Mouse (Mus musculus) liver, embryonic 16.5 days (tissue): ENCODE measurements around the gene Gpr161. TPM values are rescaled to one million over a fixed set of nuclear protein-coding genes. Genes with fewer than 3 reads are reported as not detected.

Experiments
- ATAC-seq: fragments of 200-750 bp; cut with Nextera tagmentation; 2 replicates; pipeline ENCODE4 v1.8.0; 2017; ENCODE audit warnings: low read depth, mild to moderate bottlenecking, moderate number of reproducible peaks, moderate library complexity
- H3K27ac ChIP-seq: fragments of 300-500 bp; sonication (generic); 2 replicates; pipeline ENCODE4 v1.5.1; 2014; ENCODE audit warnings: mild to moderate bottlenecking, low read length
- H3K27me3 ChIP-seq: fragments of 300-500 bp; sonication (generic); 2 replicates; pipeline ENCODE4 v1.6.1; 2014; ENCODE audit warnings: low read depth, low read length, mixed read lengths; ENCODE audit not compliant: control insufficient read depth, insufficient read depth
- H3K36me3 ChIP-seq: fragments of 300-500 bp; sonication (generic); 2 replicates; pipeline ENCODE4 v1.6.1; 2014; ENCODE audit warnings: mild to moderate bottlenecking; ENCODE audit not compliant: control insufficient read depth, insufficient read depth
- H3K4me1 ChIP-seq: fragments of 300-500 bp; sonication (generic); 2 replicates; pipeline ENCODE4 v1.6.1; 2014; ENCODE audit warnings: low read depth, low read length, mixed read lengths; ENCODE audit not compliant: control insufficient read depth
- H3K4me2 ChIP-seq: fragments of 300-500 bp; sonication (generic); 2 replicates; pipeline ENCODE4 v1.6.1; 2014; ENCODE audit warnings: low read depth, low read length, mixed read lengths
- H3K4me3 ChIP-seq: fragments of 300-500 bp; sonication (generic); 2 replicates; pipeline ENCODE4 v1.5.1; 2014; ENCODE audit warnings: low read depth, mild to moderate bottlenecking, low read length
- H3K9ac ChIP-seq: fragments of 300-500 bp; sonication (generic); 2 replicates; pipeline ENCODE4 v1.6.1; 2014; ENCODE audit warnings: low read depth, low read length
- H3K9me3 ChIP-seq: fragments of 300-500 bp; sonication (generic); replicated peaks from 2 replicates; pipeline ENCODE4 v1.6.1; 2016; ENCODE audit warnings: low read length; ENCODE audit not compliant: control insufficient read depth
- WGBS: fragments of 180-500 bp; shearing (Covaris S2); extraction: QIAGEN DNeasy Blood & Tissue Kit; methylation state at CpG from one replicate; pipeline ENCODE4 v1.1.7; 2014; ENCODE audit not compliant: insufficient replicate concordance; 5-methylcytosine and 5-hydroxymethylcytosine counted together
- polyA plus RNA-seq: library from polyadenylated mRNA; unstranded; fragments of >200 nt; fragmentation: Nextera tagmentation; extraction: Ambion mirVana; gene quantifications from 2 replicates; pipeline ENCODE4 v1.2.1, GENCODE M21; 2015

The Gpr161 gene
- polyA plus RNA-seq, 1 experiment from 2014 or later: 0.07 TPM

- WGBS: 78% methylated on average over 2 of the region's 2 CpGs
- H3K9me3 ChIP-seq: no peaks in the 10 kb centered on the region
- H3K27me3 ChIP-seq: no peaks in the 10 kb centered on the region
- H3K4me3 ChIP-seq: no peak overlapping the region
- no peak for ATAC-seq
- no peak overlapping the region for H3K9ac ChIP-seq
- H3K4me2 ChIP-seq: no peak overlapping the region
- no peak overlapping the region for H3K27ac ChIP-seq
- H3K4me1 ChIP-seq: no peaks in the 10 kb centered on the region
- H3K36me3 ChIP-seq: no peaks in the 10 kb centered on the region
Measured at GRCm38 (mm10) chr1:165363271-165363670, 67.7 kb downstream of the Gpr161 start.

DNA sequence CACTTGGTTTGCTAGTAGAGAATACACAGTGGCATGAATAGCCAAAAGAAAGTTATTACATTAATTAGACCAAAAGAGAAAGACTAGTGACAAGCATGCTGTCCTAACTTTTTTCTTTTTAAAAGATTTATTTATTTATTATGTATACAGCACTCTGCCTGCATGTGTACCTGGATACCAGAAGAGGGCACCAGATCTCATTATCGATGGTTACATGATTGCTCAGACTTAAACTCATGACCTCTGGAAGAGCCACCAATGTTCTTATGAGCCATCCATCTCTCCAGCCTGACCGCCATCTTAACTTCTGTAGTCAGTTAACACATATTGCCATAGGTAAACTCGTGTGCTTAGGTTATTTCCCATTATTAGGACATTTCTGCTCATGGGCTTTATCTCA, 69.5 kb downstream of the Gpr161 start:
- ATAC-seq: no peak
- Histone ChIP-seq H3K27me3 (no peaks in the 10 kb centered on the region), H3K9me3 (no peaks in the 10 kb centered on the region), H3K9ac (no peak overlapping the region), H3K4me2 (no peak overlapping the region), H3K27ac (no peak overlapping the region), H3K36me3 (no peaks in the 10 kb centered on the region), H3K4me1 (no peaks in the 10 kb centered on the region), H3K4me3 (no peak overlapping the region)
- WGBS: 90% methylated on average over 3 of the region's 3 CpGs

GRCm38 (mm10) chr1:165370990-165371389, 75.4 kb downstream of the Gpr161 start:
- ATAC-seq: no peak
- Histone ChIP-seq H3K4me1 (no peaks in the 10 kb centered on the region), H3K4me3 (no peak overlapping the region), H3K27ac (no peak overlapping the region), H3K9ac (no peak overlapping the region), H3K27me3 (no peaks in the 10 kb centered on the region), H3K36me3 (no peaks in the 10 kb centered on the region), H3K4me2 (no peak overlapping the region), H3K9me3 (no peaks in the 10 kb centered on the region)
- 88% methylated on average over 4 of the region's 4 CpGs for WGBS

- Histone ChIP-seq H3K27ac (no peak overlapping the region), H3K27me3 (no peaks in the 10 kb centered on the region), H3K36me3 (no peaks in the 10 kb centered on the region), H3K9ac (no peak overlapping the region), H3K9me3 (no peaks in the 10 kb centered on the region), H3K4me2 (no peak overlapping the region), H3K4me3 (no peak overlapping the region), H3K4me1 (no peaks in the 10 kb centered on the region; the same call in 1 of the 2 replicates)
- WGBS: 82% methylated on average over 9 of the region's 9 CpGs
- ATAC-seq: no peak
Measured at GRCm38 (mm10) chr1:165373839-165374238, 78.2 kb downstream of the Gpr161 start.

Other genes starting within 250 kb of the Gpr161 start
- gene Tbx19, start 135.0 kb upstream of the Gpr161 start, polyA plus RNA-seq: not detected in 2 replicates
- gene Sft2d2, start 101.4 kb upstream of the Gpr161 start, polyA plus RNA-seq: 9.1 and 9.8 TPM in 2 replicates
- 36.4 and 38.4 TPM in 2 replicates for gene Tiprl, start 58.8 kb upstream of the Gpr161 start, polyA plus RNA-seq
- gene Dcaf6, start 164.7 kb downstream of the Gpr161 start, polyA plus RNA-seq: 14.9 and 17.0 TPM in 2 replicates
- gene Mpc2, start 164.8 kb downstream of the Gpr161 start, polyA plus RNA-seq: 292 and 315 TPM in 2 replicates
- 0.02 and 0.11 TPM in 2 replicates for gene Adcy10, start 189.4 kb downstream of the Gpr161 start, polyA plus RNA-seq